23 mouse cellular contexts compared by ENCODE assay signal in the genomic region with DNA sequence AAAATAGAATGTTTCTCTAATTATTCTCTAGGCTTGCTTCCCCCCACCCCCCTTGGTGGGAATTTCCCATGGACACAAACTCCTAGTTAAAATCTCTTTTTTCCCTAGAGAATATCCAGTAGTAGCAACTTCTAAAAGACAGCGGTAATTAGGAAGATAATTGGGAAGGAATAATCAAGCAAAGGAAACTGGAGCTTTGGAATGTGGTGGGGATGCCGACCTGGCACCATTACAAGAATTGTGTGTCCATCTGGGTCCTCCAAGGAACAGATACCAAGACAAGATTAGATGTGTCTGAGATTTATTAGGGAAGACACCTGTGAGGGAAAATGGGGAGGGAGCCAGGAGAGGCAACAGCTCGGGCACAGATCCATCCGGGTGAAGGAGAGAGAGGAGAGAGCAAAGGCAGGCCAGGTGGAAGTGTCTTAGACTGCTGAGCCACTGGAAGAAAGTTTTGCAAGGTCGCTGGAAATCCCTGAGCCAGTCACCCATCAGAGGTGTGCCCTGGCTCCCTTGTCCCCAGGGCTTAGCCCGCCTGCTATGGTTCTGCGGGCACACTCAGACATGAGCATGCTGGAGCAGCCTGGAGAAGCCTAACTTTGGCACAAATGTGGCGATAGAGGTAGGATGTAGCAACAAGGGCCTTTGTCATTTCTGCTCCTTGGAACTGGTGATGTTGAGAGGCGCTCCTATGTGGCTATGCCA. TPM values are rescaled to one million over a fixed set of nuclear protein-coding genes. Genes with fewer than 3 reads are reported as not detected.
DNase-seq lines count a peak whose midpoint lies in the region; ATAC-seq lines count a peak whose summit lies in the region.
"Had no signal": no experiment of that assay in that cellular context is flagged by ENCODE, and none has a peak within 500 bp of the region (broad histone marks: within the 10 kb centered on the region; RNA-seq: fewer than 3 reads in every experiment).

No protein-coding gene starts in this region.

- ATAC-seq in midbrain, embryonic 11.5 days (ENCODE audit: low FRiP score) = no peak
- no peak for ATAC-seq in midbrain, embryonic 16.5 days
- ATAC-seq: forebrain, embryonic 16.5 days; Patski had no signal

- no peak overlapping the region for H3K27ac ChIP-seq in midbrain, embryonic 11.5 days (ENCODE audit: low read depth, low read length)
- H3K27ac ChIP-seq in midbrain, embryonic 16.5 days (ENCODE audit: low read length) = no peak overlapping the region
- H3K27ac ChIP-seq: embryonic facial prominence, embryonic 10.5 days; forebrain, embryonic 10.5 days; heart, embryonic 15.5 days; hindbrain, embryonic 15.5 days; limb, embryonic 12.5 days; midbrain, embryonic 10.5 days; neural tube, embryonic 15.5 days had no signal

- no peak overlapping the region for H3K4me2 ChIP-seq in midbrain, embryonic 11.5 days
- H3K4me2 ChIP-seq in midbrain, embryonic 16.5 days (ENCODE audit: low read length) = no peak overlapping the region
- H3K4me2 ChIP-seq: heart, embryonic 15.5 days; hindbrain, embryonic 15.5 days; limb, embryonic 12.5 days; liver, embryonic 11.5 days; neural tube, embryonic 15.5 days had no signal

- peak; percentile 34 for DNase-seq in cerebellum, adult 9-10 months
- DNase-seq in cerebellum, adult 9-11 months = no peak
- peak; percentile 74 for DNase-seq in midbrain, embryonic 11.5 days (ENCODE audit: low spot score, missing footprints)
- peak; percentile 25 for DNase-seq in gastrocnemius, postnatal 10 days
- DNase-seq in layer of hippocampus, adult 9-10 months (ENCODE audit: low spot score) = no peak
- no peak for DNase-seq in kidney, adult 18-20 months
- DNase-seq: heart, postnatal 36 days; kidney, adult 8-10 months; kidney, postnatal 14 days; lung, adult 18-20 months; lung, postnatal 10 days; thymus, postnatal 14 days had no signal

- peaks cover 13% of the 10 kb centered on the region for H3K4me1 ChIP-seq in midbrain, embryonic 11.5 days (ENCODE audit: control insufficient read depth, insufficient read depth, low read length)
- H3K4me1 ChIP-seq in midbrain, embryonic 16.5 days (ENCODE audit: control insufficient read depth, insufficient read depth, low read length) = peaks cover 8% of the 10 kb centered on the region

- no peak overlapping the region for H3K4me3 ChIP-seq in midbrain, embryonic 11.5 days (ENCODE audit: low read depth, low read length)
- no peak overlapping the region for H3K4me3 ChIP-seq in midbrain, embryonic 16.5 days (ENCODE audit: low read depth, low read length)
- H3K4me3 ChIP-seq: embryonic facial prominence, embryonic 10.5 days; forebrain, embryonic 10.5 days; heart, embryonic 15.5 days; hindbrain, embryonic 15.5 days; limb, embryonic 12.5 days; midbrain, embryonic 10.5 days; neural tube, embryonic 15.5 days had no signal

- WGBS in midbrain, embryonic 11.5 days = 65% methylated on average over 9 of the region's 9 CpGs
- WGBS in midbrain, embryonic 16.5 days = 75% methylated on average over 9 of the region's 9 CpGs

- no peaks in the 10 kb centered on the region for H3K36me3 ChIP-seq in midbrain, embryonic 11.5 days (ENCODE audit: control insufficient read depth, insufficient read depth, low read length)
- no peaks in the 10 kb centered on the region for H3K36me3 ChIP-seq in midbrain, embryonic 16.5 days (ENCODE audit: control insufficient read depth, insufficient read depth, low read length)
- H3K36me3 ChIP-seq: embryonic facial prominence, embryonic 10.5 days; forebrain, embryonic 10.5 days; heart, embryonic 15.5 days; hindbrain, embryonic 15.5 days; limb, embryonic 12.5 days; midbrain, embryonic 10.5 days; neural tube, embryonic 15.5 days had no signal

- no peaks in the 10 kb centered on the region for H3K27me3 ChIP-seq in midbrain, embryonic 11.5 days (ENCODE audit: control insufficient read depth, insufficient read depth, low read length)
- no peaks in the 10 kb centered on the region for H3K27me3 ChIP-seq in midbrain, embryonic 16.5 days (ENCODE audit: control insufficient read depth, insufficient read depth, low read depth, low read length)
- H3K27me3 ChIP-seq: hindbrain, embryonic 15.5 days; Patski had no signal

- no peak overlapping the region for H3K9ac ChIP-seq in midbrain, embryonic 11.5 days (ENCODE audit: low read length)
- no peak overlapping the region for H3K9ac ChIP-seq in midbrain, embryonic 16.5 days (ENCODE audit: low read depth, low read length)
- H3K9ac ChIP-seq: heart, embryonic 15.5 days; hindbrain, embryonic 15.5 days; limb, embryonic 12.5 days; neural tube, embryonic 15.5 days had no signal

- no peaks in the 10 kb centered on the region for H3K9me3 ChIP-seq in midbrain, embryonic 11.5 days (ENCODE audit: control insufficient read depth, low read length)
- H3K9me3 ChIP-seq in midbrain, embryonic 16.5 days (replicated peaks; ENCODE audit: control insufficient read depth, low read length, poor library complexity, severe bottlenecking) = no peaks in the 10 kb centered on the region
- H3K9me3 ChIP-seq: embryonic facial prominence, embryonic 10.5 days; forebrain, embryonic 10.5 days; heart, embryonic 15.5 days; hindbrain, embryonic 15.5 days; limb, embryonic 12.5 days; midbrain, embryonic 10.5 days; neural tube, embryonic 15.5 days had no signal

RNA-seq across cellular contexts. Expression of a gene that starts 4.3 kb away (rescaled TPM):
- polyA plus RNA-seq in midbrain, embryonic 11.5 days (2014; fragmentation: Nextera tagmentation; extraction: Ambion mirVana) = 7.0 and 7.1 TPM in 2 replicates
- polyA plus RNA-seq in midbrain, embryonic 16.5 days (2015; fragmentation: Nextera tagmentation; extraction: Ambion mirVana) = 11.8 and 14.1 TPM in 2 replicates
- total RNA-seq in gastrocnemius, postnatal 10 days (2021) = 1 to 10 TPM in 1 of 2 experiments, under 1 TPM in 1; 0.81 to 1.2 TPM

RNA-seq across cellular contexts. Expression of a gene that starts 29.5 kb away (rescaled TPM):
- 5.3 and 6.3 TPM in 2 replicates for polyA plus RNA-seq in midbrain, embryonic 11.5 days (2014; fragmentation: Nextera tagmentation; extraction: Ambion mirVana)
- polyA plus RNA-seq in midbrain, embryonic 16.5 days (2015; fragmentation: Nextera tagmentation; extraction: Ambion mirVana) = 2.6 and 3.2 TPM in 2 replicates
- 10 to 100 TPM; 35.8 to 37.6 TPM for total RNA-seq in gastrocnemius, postnatal 10 days (2021)

Comparison
In these comparisons a context has a peak if more than half of its experiments do, and no peak if none do; other contexts are left out.
1. DNase-seq: peak in cerebellum, adult 9-10 months (single experiment), midbrain, embryonic 11.5 days (single experiment) and gastrocnemius, postnatal 10 days (single experiment); none in cerebellum, adult 9-11 months (single experiment), layer of hippocampus, adult 9-10 months (single experiment) and kidney, adult 18-20 months (single experiment).